Mouse (Mus musculus): ENCODE results near the gene Tmem203.
"Not testable (repeated sequence)": the region's sequence is repeated elsewhere in the genome, so short reads cannot be mapped to it uniquely, and the experiment has no call there.

Gene Tmem203

GRCm38 (mm10) chr2:25234050-25234449 is 21.2 kb upstream of the Tmem203 start, which contains the start of gene Slc34a3:
Gene Slc34a3, minus strand, starts transcription at chr2:25234364.
- DNase-seq (ENCODE audit: low read depth): no peak

- DNase-seq (ENCODE audit: low read depth): no peak
Measured at GRCm38 (mm10) chr2:25234551-25235220, 20.6 kb upstream of the Tmem203 start.

- no peak for DNase-seq (ENCODE audit: low read depth)
Measured at GRCm38 (mm10) chr2:25236614-25237013, 18.6 kb upstream of the Tmem203 start, which contains the start of gene Rnf224. Gene Rnf224, minus strand, starts transcription at chr2:25236787.

GRCm38 (mm10) chr2:25237522-25237921 is 17.7 kb upstream of the Tmem203 start:
- DNase-seq (ENCODE audit: low read depth): no peak

GRCm38 (mm10) chr2:25238106-25238505 is 17.1 kb upstream of the Tmem203 start:
- DNase-seq (ENCODE audit: low read depth): no peak

GRCm38 (mm10) chr2:25239766-25240165 is 15.5 kb upstream of the Tmem203 start:
- DNase-seq (ENCODE audit: low read depth): no peak

- no peak for DNase-seq (ENCODE audit: low read depth)
Measured at GRCm38 (mm10) chr2:25240310-25240709, 14.9 kb upstream of the Tmem203 start.

- DNase-seq (ENCODE audit: low read depth): peak; percentile 81
Measured at GRCm38 (mm10) chr2:25240723-25241437, 14.4 kb upstream of the Tmem203 start.

GRCm38 (mm10) chr2:25241438-25241775 is 13.8 kb upstream of the Tmem203 start:
- DNase-seq (ENCODE audit: low read depth): peak; percentile 60

- DNase-seq (ENCODE audit: low read depth): peak; percentile 67
Measured at GRCm38 (mm10) chr2:25242101-25242506, 13.1 kb upstream of the Tmem203 start, which contains the start of the genes Rnf208 and Cysrt1. Gene Rnf208, plus strand, starts transcription at chr2:25242255. Gene Cysrt1, minus strand, starts transcription at chr2:25242452.

- DNase-seq (ENCODE audit: low read depth): no peak
Measured at GRCm38 (mm10) chr2:25243342-25243741, 11.9 kb upstream of the Tmem203 start.

GRCm38 (mm10) chr2:25244144-25244543 is 11.1 kb upstream of the Tmem203 start:
- DNase-seq (ENCODE audit: low read depth): no peak

GRCm38 (mm10) chr2:25246183-25247072 is 8.8 kb upstream of the Tmem203 start, which contains the start of gene AL732309.1:
Gene AL732309.1, minus strand, starts transcription at chr2:25246863.
- DNase-seq (ENCODE audit: low read depth): no peak

GRCm38 (mm10) chr2:25252331-25252730 is 2.9 kb upstream of the Tmem203 start:
- DNase-seq (ENCODE audit: low read depth): peak; percentile 66

- peak; percentile 89 for DNase-seq (ENCODE audit: low read depth)
Measured at GRCm38 (mm10) chr2:25256443-25257109, 1.3 kb downstream of the Tmem203 start.

GRCm38 (mm10) chr2:25257250-25257649 is 2.0 kb downstream of the Tmem203 start:
- not testable (repeated sequence) for DNase-seq (ENCODE audit: low read depth)

GRCm38 (mm10) chr2:25258887-25259286 is 3.6 kb downstream of the Tmem203 start:
- peak; percentile 65 for DNase-seq (ENCODE audit: low read depth)

GRCm38 (mm10) chr2:25261870-25262269 is 6.6 kb downstream of the Tmem203 start:
- no peak for DNase-seq (ENCODE audit: low read depth)

GRCm38 (mm10) chr2:25262291-25262767 is 7.1 kb downstream of the Tmem203 start, which contains the start of gene Tprn:
Gene Tprn, plus strand, starts transcription at chr2:25262618.
- DNase-seq (ENCODE audit: low read depth): peak; percentile 96

- peak; percentile 80 for DNase-seq (ENCODE audit: low read depth)
Measured at GRCm38 (mm10) chr2:25262795-25263622, 7.8 kb downstream of the Tmem203 start.

All from induced T-regulatory cell, adult 2 months (primary cell).